Mouse (Mus musculus): ENCODE measurements around the gene Gm47985.
"Not testable (repeated sequence)": the region's sequence is repeated elsewhere in the genome, so short reads cannot be mapped to it uniquely, and the experiment has no call there.

Gm47985 gene

GRCm38 (mm10) chr1:151177030-151177936 is 5.1 kb upstream of the Gm47985 start:
- in situ Hi-C loops (cut with MboI, MseI) = no loop called here

- in situ Hi-C loops (cut with MboI, MseI) = no loop called here
Measured at GRCm38 (mm10) chr1:151177937-151178271, 4.4 kb upstream of the Gm47985 start.

- in situ Hi-C loops (cut with MboI, MseI) = no loop called here
Measured at GRCm38 (mm10) chr1:151178505-151179083, 3.7 kb upstream of the Gm47985 start.

- in situ Hi-C loops (cut with MboI, MseI) = no loop called here
Measured at GRCm38 (mm10) chr1:151180167-151180566, 2.2 kb upstream of the Gm47985 start.

DNA sequence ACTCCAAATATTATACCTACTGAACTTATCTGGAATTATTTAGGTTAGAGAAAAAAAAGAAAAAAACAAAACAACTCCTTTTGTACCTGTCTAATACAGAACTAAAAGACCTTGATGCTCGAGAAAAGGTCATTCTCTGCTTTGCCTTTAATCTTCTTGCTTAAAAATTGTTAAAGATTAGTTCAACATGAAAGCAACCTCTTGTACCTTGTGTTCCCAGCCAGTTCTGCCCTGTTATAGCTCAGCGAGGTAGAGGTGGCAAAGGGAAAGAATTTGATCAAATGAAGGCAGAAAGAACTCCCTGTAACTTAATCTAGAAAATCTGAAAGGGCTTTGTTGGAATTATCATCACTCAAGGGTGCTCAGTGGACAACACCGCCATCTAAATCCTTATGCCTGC is 3.8 kb downstream of the Gm47985 start:
- in situ Hi-C loops (cut with MboI, MseI) = not testable (repeated sequence)

DNA sequence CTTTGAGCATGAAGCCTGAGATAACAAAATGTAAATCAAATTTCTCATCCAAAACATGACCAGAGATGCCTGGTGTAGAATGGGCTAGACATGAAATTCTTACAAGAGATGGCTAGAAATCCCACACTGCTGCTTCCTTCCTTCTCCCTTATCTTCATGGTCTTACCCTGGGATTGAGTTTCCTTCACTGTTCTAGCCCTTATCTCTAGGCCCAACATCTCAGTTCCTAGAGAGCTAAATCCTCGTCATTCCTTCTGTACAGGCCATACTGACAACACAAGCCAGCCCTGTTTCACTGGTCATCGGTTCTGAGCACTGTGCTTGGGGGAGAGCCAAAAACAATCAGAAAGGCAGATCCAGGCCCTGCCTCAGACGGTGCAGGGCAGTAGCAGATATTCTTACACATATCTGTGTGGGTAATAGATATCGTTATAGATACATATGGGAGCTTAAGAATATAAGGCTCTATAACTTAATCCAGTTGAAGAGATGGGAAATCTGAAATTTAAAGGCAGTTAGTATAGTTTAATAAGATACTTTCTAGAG is 4.6 kb downstream of the Gm47985 start:
- in situ Hi-C loops (cut with MboI, MseI) = not testable (repeated sequence)

DNA sequence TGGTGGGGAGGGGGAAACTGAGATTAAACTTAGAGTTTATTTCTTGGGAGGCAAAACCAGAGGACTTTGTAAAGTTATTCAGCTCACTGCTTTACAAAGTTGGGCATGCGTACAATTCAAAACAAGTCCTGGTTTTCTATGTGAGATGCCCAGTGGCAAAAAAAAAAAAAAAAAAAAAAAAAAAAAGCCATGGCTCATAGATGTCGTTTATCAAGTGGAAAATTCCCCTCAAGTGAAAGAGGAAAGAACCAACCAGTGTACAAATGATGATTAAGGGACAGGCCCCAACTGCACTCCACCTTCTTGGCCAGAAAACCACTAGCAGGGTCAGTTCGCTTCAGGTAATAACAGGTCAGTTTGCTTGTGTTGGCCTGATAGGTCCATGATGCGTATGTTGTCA is 6.1 kb downstream of the Gm47985 start:
- in situ Hi-C loops (cut with MboI, MseI) = no loop called here

- in situ Hi-C loops (cut with MboI, MseI) = not testable (repeated sequence)
Measured at GRCm38 (mm10) chr1:151192075-151192474, 9.7 kb downstream of the Gm47985 start, which contains the start of gene Gm8947. Gene Gm8947, plus strand, starts transcription at chr1:151192376.

- in situ Hi-C loops (cut with MboI, MseI) = not testable (repeated sequence)
Measured at GRCm38 (mm10) chr1:151192739-151193138, 10.4 kb downstream of the Gm47985 start.

GRCm38 (mm10) chr1:151195986-151196385 is 13.6 kb downstream of the Gm47985 start:
- in situ Hi-C loops (cut with MboI, MseI) = not testable (repeated sequence)

DNA sequence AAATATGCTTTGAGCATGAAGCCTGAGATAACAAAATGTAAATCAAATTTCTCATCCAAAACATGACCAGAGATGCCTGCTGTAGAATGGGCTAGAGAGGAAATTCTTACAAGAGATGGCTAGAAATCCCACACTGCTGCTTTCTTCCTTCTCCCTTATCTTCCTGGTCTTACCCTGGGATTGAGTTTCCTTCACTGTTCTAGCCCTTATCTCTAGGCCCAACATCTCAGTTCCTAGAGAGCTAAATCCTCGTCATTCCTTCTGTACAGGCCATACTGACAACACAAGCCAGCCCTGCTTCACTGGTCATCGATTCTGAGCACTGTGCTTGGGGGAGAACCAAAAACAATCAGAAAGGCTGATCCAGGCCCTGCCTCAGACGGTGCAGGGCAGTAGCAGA is 14.4 kb downstream of the Gm47985 start:
- in situ Hi-C loops (cut with MboI, MseI) = not testable (repeated sequence)

DNA sequence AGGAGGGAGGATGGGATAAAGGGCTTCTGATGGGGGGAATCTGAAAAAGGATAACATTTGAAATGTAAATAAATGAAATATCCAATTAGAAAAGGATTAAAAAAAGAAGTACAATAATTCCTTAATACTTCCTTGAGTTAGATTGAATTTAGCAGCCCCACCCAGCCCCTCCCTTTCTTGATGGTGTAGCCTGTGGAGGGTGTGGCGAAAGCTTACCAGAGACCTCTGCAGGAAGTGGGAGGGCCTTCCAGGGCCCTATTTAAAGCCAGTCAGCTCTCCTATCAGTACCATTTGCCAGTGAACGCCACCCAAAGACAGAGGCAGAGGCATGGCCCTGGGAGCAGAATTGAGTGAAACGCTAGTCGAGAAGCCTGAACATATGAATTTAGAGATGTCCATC is 15.8 kb downstream of the Gm47985 start, which contains the start of gene Gm47995:
Gm47995 (plus strand) TSS at position 329 of the 400 bp plus-strand sequence.
- in situ Hi-C loops (cut with MboI, MseI) = not testable (repeated sequence)

DNA sequence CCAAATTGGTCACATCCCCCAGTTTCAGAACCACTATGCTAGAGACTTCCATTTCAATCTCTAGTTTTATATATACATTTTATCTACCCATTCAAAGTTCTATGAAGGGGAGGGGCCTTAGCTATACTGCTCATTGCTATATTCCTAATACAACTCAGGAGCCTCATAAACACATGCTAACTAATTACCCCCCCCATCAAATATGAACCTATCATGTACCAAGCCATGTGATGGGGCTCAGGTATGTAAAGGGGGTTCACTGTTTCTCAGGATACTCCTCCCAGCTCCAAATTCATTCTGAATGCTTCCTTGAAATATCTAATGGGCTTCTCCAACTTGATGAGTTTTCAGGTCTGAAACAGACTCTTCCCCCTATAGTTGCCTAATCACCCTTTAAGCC is 18.3 kb downstream of the Gm47985 start:
- in situ Hi-C loops (cut with MboI, MseI) = not testable (repeated sequence)

GRCm38 (mm10) chr1:151202771-151203170 is 20.4 kb downstream of the Gm47985 start:
- in situ Hi-C loops (cut with MboI, MseI) = not testable (repeated sequence)

GRCm38 (mm10) chr1:151203818-151204217 is 21.5 kb downstream of the Gm47985 start, which contains the start of gene 3110040M04Rik:
Gene 3110040M04Rik, plus strand, starts transcription at chr1:151204121.
- in situ Hi-C loops (cut with MboI, MseI) = not testable (repeated sequence)

DNA sequence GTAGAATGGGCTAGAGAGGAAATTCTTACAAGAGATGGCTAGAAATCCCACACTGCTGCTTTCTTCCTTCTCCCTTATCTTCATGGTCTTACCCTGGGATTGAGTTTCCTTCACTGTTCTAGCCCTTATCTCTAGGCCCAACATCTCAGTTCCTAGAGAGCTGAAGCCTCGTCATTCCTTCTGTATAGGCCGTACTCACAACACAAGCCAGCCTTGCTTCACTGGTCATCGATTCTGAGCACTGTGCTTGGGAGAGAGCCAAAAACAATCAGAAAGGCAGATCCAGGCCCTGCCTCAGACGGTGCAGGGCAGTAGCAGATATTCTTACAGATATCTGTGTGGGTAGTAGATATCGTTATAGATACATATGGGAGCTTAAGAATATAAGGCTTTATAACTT is 26.2 kb downstream of the Gm47985 start:
- in situ Hi-C loops (cut with MboI, MseI) = not testable (repeated sequence)

- in situ Hi-C loops (cut with MboI, MseI) = not testable (repeated sequence)
Measured at GRCm38 (mm10) chr1:151208944-151209343, 26.6 kb downstream of the Gm47985 start.

- in situ Hi-C loops (cut with MboI, MseI) = not testable (repeated sequence)
Measured at GRCm38 (mm10) chr1:151209824-151210355, 27.6 kb downstream of the Gm47985 start, which contains the start of gene Gm47996. Gene Gm47996, plus strand, starts transcription at chr1:151210131.

GRCm38 (mm10) chr1:151211666-151212065 is 29.3 kb downstream of the Gm47985 start:
- in situ Hi-C loops (cut with MboI, MseI) = not testable (repeated sequence)

DNA sequence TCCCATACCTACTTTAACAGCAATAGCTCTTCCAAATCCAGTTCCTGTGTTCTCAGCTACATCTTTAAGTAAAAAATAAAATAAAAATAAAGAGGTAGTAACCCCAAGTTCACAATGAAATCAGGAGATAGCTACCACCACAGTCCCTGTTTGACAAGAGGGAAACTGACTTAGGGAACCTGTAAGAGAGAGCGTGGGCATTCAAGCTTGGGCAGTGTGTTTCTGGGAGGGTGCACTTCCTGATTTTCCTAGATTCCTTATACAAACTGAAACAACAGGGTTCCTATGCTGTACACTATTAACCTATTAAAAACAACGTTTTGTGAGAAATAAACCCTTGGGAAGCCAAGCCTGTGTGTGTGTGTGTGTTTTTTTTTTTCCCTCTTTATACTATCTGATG is 32.5 kb downstream of the Gm47985 start:
- in situ Hi-C loops (cut with MboI, MseI) = no loop called here

- in situ Hi-C loops (cut with MboI, MseI) = no loop called here
Measured at GRCm38 (mm10) chr1:151215985-151216384, 33.6 kb downstream of the Gm47985 start.

- in situ Hi-C loops (cut with MboI, MseI) = no loop called here
Measured at GRCm38 (mm10) chr1:151216417-151216816, 34.1 kb downstream of the Gm47985 start.
